Mouse (Mus musculus) heart, embryonic 15.5 days (tissue): ENCODE measurements around the gene Dpp9. TPM values are rescaled to one million over a fixed set of nuclear protein-coding genes. Genes with fewer than 3 reads are reported as not detected.

Experiments used
- ATAC-seq: fragments of 200-750 bp; cut with Nextera tagmentation; replicated peaks from 2 replicates; pipeline ENCODE4 v1.8.0; 2017; ENCODE audit warnings: low read depth, moderate TSS enrichment; ENCODE audit not compliant: insufficient number of reproducible peaks, insufficient read depth, low FRiP score
- H3K27ac ChIP-seq: fragments of 300-500 bp; sonication (generic); 2 replicates; pipeline ENCODE4 v1.5.1; 2015; ENCODE audit warnings: mild to moderate bottlenecking, inconsistent platforms
- H3K27me3 ChIP-seq: fragments of 300-500 bp; sonication (generic); 2 replicates; pipeline ENCODE4 v1.6.1; 2015; ENCODE audit warnings: inconsistent platforms
- H3K36me3 ChIP-seq: fragments of 300-500 bp; sonication (generic); 2 replicates; pipeline ENCODE4 v1.6.1; 2015; ENCODE audit warnings: mild to moderate bottlenecking, inconsistent platforms
- H3K4me1 ChIP-seq: fragments of 300-500 bp; sonication (generic); replicated peaks from 2 replicates; pipeline ENCODE4 v1.6.1; 2015; ENCODE audit warnings: inconsistent platforms
- H3K4me2 ChIP-seq: fragments of 300-500 bp; sonication (generic); 2 replicates; pipeline ENCODE4 v1.6.1; 2015; ENCODE audit warnings: inconsistent platforms, mild to moderate bottlenecking, moderate library complexity
- H3K4me3 ChIP-seq: fragments of 300-500 bp; sonication (generic); 2 replicates; pipeline ENCODE4 v1.5.1; 2015; ENCODE audit warnings: mild to moderate bottlenecking, inconsistent platforms
- H3K9ac ChIP-seq: fragments of 300-500 bp; sonication (generic); 2 replicates; pipeline ENCODE4 v1.6.1; 2015; ENCODE audit warnings: mild to moderate bottlenecking, inconsistent platforms
- H3K9me3 ChIP-seq: fragments of 300-500 bp; sonication (generic); replicated peaks from 2 replicates; pipeline ENCODE4 v1.6.1; 2016; ENCODE audit warnings: inconsistent platforms
- WGBS: fragments of 180-500 bp; shearing (Covaris S2); methylation state at CpG from one replicate; pipeline ENCODE4 v1.1.7; 2015; ENCODE audit warnings: mixed read lengths; 5-methylcytosine and 5-hydroxymethylcytosine counted together
- microRNA counts: library from miRNA; unstranded; fragments of <30 nt; microRNA quantifications from one replicate; lab custom pipeline; 2016
- microRNA-seq: library from miRNA; unstranded; fragments of <30 nt; microRNA quantifications from one replicate; pipeline ENCODE4, GENCODE M21; 2016
- polyA plus RNA-seq: library from polyadenylated mRNA; unstranded; fragments of >200 nt; fragmentation: Nextera tagmentation; extraction: Ambion mirVana; gene quantifications from 2 replicates; pipeline ENCODE4 v1.2.1, GENCODE M21; 2015

Dpp9 gene
- polyA plus RNA-seq, 1 experiment from 2014 or later = 19.7 TPM

GRCm38 (mm10) chr17:56137839-56138613 is 80.7 kb downstream of the Dpp9 start:
- peaks cover 65% of the 10 kb centered on the region for H3K27me3 ChIP-seq
- H3K4me1 ChIP-seq = peaks cover 46% of the 10 kb centered on the region
- no peak overlapping the region for H3K4me2 ChIP-seq
- H3K9ac ChIP-seq = no peak overlapping the region
- ATAC-seq = no peak
- WGBS = 24% methylated on average over 25 of the region's 25 CpGs
- no peaks in the 10 kb centered on the region for H3K36me3 ChIP-seq
- no peaks in the 10 kb centered on the region for H3K9me3 ChIP-seq
- H3K4me3 ChIP-seq = no peak overlapping the region
- H3K27ac ChIP-seq = no peak overlapping the region

MicroRNA genes within 50 kb of the gene (microRNA counts, 519-probe panel; counts per million panel counts)
- 2,547 counts per million, percentile 54 among the panel's probes with 10 or more counts for microRNA mmu-miR-7b (lab: Ali Mortazavi, UCI)

Small RNAs within 50 kb of the gene (microRNA-seq; reads per million reads assigned to microRNA genes)
- gene Gm44397 = not detected
- gene Mir7b = 47.7 reads per million, percentile 41 among the genes with 10 or more reads in this experiment

Other genes with a start within 250 kb of the Dpp9 start
- 6.6 and 8.7 TPM in 2 replicates for gene Shd, start 248.4 kb downstream of the Dpp9 start, polyA plus RNA-seq
- gene Fsd1, start 232.4 kb downstream of the Dpp9 start, polyA plus RNA-seq = 2.6 and 5.0 TPM in 2 replicates
- gene Stap2, start 213.3 kb downstream of the Dpp9 start, polyA plus RNA-seq = 13.7 and 17.2 TPM in 2 replicates
- gene Mpnd, start 213.2 kb downstream of the Dpp9 start, polyA plus RNA-seq = 61.1 and 81.1 TPM in 2 replicates
- 67.0 and 93.4 TPM in 2 replicates for gene Sh3gl1, start 182.3 kb downstream of the Dpp9 start, polyA plus RNA-seq
- 10.1 and 15.0 TPM in 2 replicates for gene Chaf1a, start 178.5 kb downstream of the Dpp9 start, polyA plus RNA-seq
- gene Ubxn6, start 143.9 kb downstream of the Dpp9 start, polyA plus RNA-seq = 42.0 and 45.0 TPM in 2 replicates
- 65.8 and 86.4 TPM in 2 replicates for gene Hdgfl2, start 139.3 kb downstream of the Dpp9 start, polyA plus RNA-seq
- gene Plin4, start 109.1 kb downstream of the Dpp9 start, polyA plus RNA-seq = 0.41 and 0.57 TPM in 2 replicates
- 1.0 and 1.1 TPM in 2 replicates for gene Plin5, start 101.3 kb downstream of the Dpp9 start, polyA plus RNA-seq
- 1.0 and 1.3 TPM in 2 replicates for gene Lrg1, start 96.9 kb downstream of the Dpp9 start, polyA plus RNA-seq
- 0.92 and 1.3 TPM in 2 replicates for gene Sema6b, start 78.6 kb downstream of the Dpp9 start, polyA plus RNA-seq
- 6.7 and 9.2 TPM in 2 replicates for gene Tnfaip8l1, start 56.4 kb downstream of the Dpp9 start, polyA plus RNA-seq
- 62.3 and 80.2 TPM in 2 replicates for gene Mydgf, start 35.0 kb downstream of the Dpp9 start, polyA plus RNA-seq
- 19.4 and 22.5 TPM in 2 replicates for gene Fem1a, start 37.9 kb upstream of the Dpp9 start, polyA plus RNA-seq
- gene Ticam1, start 57.9 kb upstream of the Dpp9 start, polyA plus RNA-seq = 6.9 and 8.3 TPM in 2 replicates
- 61.1 and 78.3 TPM in 2 replicates for gene Plin3, start 74.0 kb upstream of the Dpp9 start, polyA plus RNA-seq
- 0.13 TPM in 1 of 2 replicates, not detected in the other for gene Arrdc5, start 81.4 kb upstream of the Dpp9 start, polyA plus RNA-seq
- 51.3 and 83.9 TPM in 2 replicates for gene Uhrf1, start 84.4 kb upstream of the Dpp9 start, polyA plus RNA-seq
- gene Kdm4b, start 107.2 kb upstream of the Dpp9 start, polyA plus RNA-seq = 26.1 and 31.2 TPM in 2 replicates